Mouse (Mus musculus) right cerebral cortex, postnatal 4 days (tissue): ENCODE data around the gene S1pr1.

Source experiments
- DNase-seq: peaks from one replicate; pipeline ENCODE4 v3.0.0-alpha.2; 2022

Gene S1pr1

DNA sequence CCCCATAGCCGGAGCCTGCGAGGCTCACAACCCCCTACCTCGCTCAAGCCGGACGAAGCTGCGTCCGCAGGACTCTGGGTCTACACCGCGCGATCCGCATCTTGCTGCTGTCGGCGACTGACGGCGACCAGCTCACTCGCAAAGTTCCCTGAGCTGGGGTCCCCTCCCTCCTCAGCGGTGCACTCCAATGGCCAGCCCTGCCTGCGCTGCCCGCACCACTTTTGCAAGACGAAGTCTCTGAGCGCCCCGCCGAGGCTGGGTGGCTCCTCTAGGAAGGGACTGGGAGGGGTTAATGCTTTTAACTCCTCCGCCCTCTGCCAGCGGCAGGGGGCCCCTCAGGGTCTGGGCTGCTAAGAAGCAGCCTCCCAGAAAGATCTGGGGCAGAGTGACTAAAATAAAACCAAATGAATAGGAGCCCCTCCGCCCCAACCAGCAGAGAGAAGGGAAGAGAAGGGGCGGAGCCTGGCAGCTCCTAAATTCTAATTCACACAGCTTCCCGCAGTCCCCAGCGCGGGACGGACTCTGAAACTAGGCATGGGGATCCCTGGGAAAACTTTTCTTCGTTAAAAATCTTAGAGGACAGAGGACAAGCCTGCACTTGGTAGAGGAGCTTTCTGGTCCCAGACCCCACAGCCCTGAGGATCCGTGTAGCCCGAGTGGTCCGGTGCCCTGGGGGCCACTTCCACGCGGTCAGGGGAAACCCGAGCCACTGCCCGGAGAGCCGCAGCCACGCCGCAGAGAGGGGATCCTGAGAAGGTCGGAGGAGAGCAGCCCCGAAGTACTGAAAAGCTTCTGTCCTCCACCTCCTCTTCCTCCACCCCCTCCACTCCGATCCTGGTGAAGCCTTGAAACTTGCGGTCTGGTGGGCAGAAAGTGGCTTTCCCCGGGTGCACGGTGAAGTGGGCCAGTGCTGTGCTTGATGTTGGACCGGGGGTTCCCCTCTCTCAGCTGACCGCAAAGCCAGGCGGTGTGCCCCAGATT is at the start of gene S1pr1:
Gene S1pr1, minus strand, starts transcription at position 402 of the 981 bp plus-strand sequence.
- DNase-seq, result peak; percentile 63

DNA sequence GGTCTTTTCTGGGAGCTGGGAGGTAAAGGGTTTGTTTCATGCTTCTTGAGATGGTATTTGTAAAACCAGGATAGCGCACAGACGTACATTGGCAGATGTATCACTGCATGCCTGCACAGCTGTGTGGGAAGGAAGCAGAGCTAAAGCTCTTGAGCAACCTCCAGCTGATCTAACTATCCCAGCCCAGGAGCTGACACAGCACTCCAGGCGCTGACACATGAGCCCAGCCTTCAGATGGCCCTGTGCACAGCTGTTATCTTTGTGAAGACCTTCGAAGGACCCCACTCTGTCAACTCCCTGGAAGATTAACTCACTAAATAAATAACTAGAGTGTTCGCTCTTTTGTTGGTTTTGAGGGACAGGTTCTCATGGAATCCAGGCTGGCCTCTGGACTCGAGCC is 48.4 kb upstream of the S1pr1 start:
- DNase-seq, result no peak

DNA sequence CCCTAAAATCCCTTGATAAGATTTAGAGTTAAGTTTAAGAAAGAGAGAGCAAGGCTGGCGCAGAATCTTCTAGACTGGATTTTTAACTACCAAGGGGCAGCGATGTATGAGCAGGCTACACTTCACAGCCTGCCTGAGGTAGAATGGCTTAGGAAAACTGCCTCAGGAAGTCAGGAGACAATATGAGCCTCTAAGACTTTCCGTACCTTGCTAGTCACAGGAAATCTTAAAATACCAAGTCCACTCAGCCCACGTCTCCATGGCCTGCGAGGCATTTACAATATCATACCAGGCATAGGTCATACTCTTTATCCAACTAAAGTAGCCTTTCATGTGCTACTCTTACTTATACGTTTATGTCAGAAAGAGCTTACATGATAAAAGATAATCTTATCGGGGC is 48.0 kb upstream of the S1pr1 start:
- no peak for DNase-seq

DNA sequence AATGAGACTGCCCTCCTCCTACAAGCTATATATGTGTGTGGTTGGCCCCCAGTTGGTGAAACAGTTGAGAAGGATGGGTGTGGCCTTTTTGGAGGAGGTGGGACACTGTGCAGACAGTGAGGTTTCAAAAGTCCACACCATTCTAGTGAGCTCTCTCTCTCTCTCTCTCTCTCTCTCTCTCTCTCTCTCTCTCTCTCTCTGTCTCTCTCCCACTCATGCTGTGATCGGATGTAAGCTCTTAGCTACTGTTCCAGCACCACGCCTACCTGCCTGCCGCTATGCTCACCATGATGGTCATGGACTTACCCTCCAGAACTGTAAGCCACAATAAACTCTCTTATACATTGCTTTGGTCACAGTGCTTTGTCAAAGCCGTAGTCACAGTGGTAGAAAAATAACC is 44.8 kb upstream of the S1pr1 start:
- DNase-seq, result no peak

DNA sequence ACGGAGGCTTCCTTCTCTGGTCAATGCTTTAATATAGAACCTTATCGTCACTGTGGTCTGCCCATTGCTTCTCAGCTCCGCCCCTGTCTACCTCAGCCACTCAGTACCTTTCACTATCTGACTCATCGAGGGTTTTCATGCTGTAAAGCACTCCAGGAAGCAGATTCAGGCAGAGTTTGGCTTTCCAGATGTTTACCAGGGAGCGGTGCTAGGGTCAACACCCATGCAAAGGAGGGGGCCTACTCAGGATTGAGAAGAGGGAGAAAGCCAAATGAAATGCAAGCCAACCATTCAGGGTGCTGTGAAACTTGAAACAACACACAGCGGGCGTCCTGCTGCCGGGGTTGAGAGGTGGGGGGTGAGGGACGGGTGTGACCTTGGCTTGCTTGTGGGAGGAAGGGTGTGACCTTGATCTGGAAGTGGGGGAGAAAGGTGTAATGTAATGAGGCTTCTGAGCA is 43.6 kb upstream of the S1pr1 start:
- DNase-seq, result no peak

DNA sequence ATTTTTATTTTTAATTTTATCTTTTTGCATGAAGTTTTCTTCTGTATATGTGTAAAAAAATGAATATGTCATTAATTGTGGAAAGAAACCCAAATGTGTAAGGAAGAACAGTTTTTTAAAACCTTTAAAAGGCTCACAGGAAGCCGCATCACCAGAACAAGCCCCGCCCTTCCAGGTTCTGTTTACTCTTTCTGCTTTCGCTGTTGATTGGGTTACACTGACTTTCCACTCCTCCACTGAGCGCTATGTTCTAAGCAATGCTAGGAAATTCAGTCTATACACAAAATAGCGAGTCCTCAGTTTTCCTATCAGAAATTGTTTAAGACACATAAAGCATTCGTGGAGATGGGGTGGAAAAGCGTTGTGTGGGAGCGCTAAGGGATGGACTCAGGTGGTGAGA is 39.6 kb upstream of the S1pr1 start:
- no peak for DNase-seq

DNA sequence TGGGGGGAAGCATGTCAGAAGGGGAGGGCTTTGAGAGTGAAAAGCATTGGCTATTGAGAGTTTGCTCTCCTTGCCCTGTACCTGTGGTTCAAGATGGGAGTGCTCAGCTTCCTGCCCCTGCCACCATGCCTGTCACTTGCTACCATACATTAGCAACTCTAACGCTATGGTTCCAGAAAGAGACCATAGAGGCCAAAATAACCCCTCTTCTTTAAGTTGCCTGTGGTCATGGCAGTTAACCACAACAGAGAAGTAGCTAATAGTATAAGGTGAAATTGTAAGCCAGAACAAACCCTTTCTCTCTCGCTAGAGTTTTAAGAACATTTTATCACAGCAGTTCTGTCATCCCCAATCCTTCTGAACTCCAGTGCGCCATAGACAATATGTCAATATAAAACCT is 35.5 kb upstream of the S1pr1 start:
- no peak for DNase-seq

DNA sequence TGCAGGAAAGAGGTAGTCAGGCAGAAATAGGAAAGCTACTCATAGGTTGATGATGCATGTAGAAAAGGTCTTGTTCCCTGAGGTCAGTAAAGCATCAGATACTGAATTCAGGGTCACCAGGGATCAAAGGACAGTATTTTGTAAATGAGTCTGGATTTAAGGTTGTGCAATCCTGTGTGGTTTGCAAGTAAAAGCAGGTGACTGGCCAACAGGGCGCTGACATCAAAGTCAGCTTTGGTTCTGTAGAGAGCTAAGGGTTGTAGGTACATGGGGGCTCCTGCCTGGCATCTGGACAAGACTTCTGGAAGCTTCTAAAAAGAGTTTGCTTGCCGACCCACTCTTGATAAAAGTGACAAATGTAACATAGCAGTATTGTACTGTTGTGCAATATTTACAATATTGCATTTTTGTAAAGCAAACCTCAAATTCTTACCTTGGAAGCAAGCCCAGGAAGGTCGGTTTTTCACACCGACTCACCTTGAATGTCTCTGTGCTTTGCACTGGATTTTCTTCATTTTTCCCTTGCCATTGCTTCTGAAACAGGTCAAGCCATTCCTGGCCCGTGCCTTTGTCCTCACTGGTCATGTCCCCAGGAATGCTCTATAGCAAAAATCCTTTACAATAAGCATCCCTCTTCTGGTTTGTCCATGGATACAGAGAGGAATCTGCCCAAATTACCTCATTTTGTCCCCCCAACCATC is 33.6 kb upstream of the S1pr1 start:
- no peak for DNase-seq

DNA sequence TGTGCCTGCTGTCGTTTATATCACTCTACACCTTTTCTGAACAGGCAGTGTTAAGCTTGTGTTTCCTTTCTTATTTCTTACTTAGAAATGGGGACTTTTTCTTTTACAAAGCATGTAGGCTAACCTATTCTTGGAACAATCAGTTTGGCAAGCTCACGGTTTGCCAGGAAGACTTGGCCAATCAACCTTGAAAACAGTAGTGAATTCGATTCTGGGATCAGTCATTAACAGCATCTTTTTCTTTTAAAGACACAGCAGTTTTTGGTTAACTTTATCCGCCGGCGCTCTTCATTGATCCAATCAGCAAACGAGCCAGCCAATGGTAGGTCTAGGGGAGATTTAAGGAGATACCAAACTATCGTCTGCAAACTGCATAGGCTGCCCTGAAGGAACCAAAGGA is 31.6 kb upstream of the S1pr1 start:
- DNase-seq, result no peak

DNA sequence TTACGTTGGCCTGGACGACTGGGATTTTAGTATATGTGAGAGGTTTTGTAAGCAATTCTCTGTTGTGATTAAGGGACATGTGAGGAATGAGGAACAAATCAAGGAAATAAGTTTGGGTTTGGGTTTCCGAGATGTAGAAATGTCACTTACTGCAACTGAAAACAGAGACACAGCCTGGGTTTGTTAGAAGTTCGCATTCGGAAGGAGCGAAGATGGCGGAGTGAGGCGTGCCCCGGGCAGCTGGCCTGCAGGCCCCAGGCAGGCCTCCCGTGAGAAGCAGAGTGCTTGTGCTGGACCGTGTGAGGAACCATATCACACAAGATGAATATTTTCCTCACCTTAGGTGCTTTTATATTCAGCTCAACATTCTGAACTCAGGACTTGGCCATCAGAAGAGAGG is 30.2 kb upstream of the S1pr1 start:
- DNase-seq, result no peak

DNA sequence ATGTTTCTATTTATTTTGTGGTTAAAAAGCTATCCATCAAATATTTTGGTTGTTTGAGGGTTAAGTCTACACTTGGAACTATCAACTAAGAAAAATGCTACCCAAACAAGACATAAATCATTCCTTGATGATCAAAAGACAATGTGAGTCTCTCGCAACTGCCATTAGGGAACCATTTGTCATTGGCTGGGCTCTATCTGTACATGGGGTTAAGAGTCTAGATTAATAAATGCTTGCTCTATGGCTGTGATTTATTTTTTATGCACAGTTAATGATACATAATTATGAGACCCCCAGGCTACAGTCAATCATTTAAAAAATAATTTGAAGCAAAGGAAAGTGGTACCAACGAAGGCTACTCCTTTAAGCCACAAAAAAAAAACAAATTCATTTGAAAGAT is 23.7 kb upstream of the S1pr1 start:
- DNase-seq, result no peak

DNA sequence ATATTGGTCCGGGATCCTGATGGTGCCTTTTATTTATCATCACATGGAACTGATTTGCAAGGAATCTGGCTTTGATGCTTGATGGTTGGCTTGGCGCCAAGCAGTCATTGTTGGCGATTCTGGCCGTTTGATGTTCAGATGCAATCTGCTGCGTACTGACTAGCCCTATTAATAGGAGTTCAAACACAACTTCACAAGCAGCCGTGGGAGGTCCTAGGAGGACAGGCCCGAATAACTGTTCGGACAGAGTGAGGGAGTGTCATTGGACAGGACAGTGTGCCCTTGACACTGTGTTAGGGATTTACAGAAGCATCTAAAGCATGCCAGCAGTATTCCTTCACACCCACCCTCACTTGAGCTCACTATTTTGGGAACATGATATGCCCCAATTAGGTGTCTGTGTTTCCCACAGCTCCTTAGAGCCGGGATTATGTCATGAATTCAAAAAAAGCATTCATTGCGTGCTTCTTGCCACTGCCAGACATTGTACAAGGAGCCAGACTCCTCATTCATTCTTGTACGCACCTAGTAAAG is 23.0 kb upstream of the S1pr1 start:
- DNase-seq, result peak; percentile 41

DNA sequence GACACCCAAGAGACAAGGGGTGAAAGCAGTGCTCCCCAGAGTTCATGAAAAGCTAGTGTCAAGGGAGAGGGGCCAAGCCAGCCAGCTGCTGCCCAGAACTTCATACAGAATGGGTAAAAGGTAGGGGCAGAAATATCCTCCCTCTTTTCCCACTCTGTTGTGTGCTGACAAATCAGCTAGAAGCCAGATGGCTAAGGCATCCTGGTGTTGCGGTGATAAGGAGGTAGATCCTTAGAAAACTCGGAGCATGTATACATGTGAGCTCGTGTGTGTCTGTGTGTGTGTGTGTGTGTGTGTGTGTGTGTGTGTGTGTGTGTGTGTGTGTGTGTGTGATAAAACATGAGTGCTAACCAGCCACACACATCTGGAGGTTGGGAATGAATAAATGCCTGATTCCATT is 20.7 kb upstream of the S1pr1 start:
- no peak for DNase-seq

DNA sequence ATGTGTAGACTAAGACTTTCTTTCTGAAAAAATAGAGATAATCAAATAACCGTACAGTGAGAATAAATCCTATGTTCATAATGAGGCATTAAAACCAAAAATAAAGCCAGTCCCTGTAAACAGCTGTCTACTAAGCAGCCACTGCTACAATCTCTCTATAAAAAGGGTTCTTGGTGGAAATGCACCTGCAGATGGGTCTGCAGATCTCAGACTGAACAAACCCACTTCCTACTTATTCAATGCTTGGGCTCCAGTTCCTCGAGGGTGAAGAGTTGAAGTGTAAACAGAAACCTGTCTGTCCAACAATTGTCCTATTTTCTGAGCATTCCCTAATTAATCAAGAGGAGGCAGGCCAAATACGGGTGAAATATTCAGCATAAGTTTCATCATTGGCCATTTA is 20.0 kb upstream of the S1pr1 start:
- DNase-seq, result no peak

DNA sequence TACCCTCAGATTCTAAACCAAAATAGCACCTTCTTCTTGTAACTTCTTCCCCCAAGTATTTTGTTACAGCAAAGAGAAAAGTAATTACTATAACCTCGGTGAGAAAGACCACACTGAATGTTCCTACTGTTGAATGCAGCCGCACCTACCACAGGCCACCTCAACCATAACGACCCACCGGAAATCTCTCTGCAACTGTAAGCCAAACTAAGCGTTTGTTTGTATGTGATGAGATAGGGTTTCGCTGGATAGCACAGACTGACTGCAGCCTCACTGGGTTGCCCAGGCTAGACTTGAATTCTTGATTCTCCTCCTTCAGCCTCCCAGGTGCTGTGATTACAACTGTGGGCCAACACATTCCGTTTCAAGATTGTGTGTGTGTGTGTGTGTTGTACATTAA is 15.5 kb upstream of the S1pr1 start:
- no peak for DNase-seq

DNA sequence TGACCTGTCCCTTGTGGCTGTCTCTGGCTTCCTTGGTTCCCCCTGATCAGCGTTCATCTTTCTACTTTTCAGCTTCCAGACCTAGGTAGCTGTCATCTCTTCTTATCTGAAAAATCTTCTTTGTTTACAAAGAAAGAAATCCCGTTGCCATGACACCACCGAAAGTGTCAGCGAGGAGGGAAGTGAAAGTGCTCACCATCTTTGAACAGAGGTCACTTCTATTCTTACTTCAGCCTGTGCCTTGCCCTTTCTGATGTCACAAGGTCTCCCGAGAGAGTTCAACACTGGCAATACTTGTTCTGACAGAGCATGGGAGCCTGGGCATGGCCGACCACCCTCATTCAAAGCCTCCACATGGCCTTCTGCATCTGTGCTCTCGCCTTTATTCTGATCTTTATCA is 14.3 kb upstream of the S1pr1 start:
- no peak for DNase-seq

DNA sequence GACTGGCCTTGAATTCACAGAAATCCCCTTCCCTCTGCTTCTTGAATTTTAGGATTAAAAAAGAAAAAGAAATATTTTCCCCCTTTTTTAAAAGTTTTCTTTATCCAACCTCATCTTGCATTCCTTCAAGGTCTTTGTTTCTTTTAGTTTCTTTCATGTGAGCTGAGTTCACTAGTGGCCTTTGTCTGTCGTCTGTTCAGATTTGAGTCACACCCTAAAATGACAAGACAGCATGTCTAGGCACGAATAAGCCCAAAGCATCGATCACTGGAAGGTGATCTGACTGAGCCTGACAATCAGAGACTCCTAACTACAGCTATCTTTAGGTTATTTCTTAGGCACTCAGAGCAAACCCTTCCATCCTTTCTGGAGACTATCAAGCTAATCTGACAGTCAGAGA is 13.3 kb upstream of the S1pr1 start:
- no peak for DNase-seq

DNA sequence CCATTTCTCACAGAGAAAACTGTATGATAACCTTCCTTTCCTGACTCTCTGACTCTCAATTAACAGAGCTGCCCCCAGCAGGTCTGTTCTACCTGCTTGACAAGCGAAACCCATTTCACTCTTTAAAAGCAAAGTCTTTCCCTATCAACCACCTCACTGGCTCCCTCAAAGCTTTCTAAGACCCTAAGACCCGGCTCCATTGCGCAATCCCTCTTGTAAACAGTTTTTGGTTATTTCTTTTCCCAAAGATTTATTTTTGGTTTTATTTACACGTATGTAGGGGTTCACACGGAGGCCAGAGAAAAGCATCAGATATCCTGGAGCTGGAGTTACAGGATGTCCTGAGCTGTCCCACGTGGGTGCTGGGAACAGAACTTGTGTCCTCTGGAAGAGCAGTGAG is 4.0 kb upstream of the S1pr1 start:
- DNase-seq, result no peak

DNA sequence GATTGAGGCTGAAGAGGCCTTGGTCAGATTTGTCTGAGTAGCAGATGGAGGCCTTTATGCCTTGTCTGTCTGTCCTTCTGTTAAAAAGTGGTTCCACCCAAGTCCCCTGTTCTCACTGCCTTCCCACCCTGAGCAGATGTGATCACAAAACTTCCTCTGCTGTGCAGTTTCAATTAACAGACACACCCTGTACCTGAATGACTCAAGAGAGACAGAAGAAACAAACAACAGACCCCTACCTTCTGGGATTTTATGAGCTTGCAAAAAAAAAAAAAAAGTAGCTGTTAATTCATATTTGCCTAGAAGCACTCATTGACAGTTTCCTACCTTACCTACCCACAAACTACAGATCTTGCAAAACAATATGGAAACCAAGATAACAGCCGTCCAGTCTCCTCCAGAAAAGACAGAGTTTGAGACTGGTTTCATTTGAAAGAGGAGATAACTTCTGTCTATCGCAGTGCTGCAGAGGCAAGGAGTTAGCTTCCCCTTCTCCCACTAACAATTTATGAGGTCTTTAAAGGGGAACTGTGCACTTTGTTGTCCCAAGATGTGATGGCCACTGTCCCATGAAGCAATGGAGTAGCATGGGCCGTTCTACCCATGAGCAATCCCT is 1.1 kb upstream of the S1pr1 start:
- no peak for DNase-seq

DNA sequence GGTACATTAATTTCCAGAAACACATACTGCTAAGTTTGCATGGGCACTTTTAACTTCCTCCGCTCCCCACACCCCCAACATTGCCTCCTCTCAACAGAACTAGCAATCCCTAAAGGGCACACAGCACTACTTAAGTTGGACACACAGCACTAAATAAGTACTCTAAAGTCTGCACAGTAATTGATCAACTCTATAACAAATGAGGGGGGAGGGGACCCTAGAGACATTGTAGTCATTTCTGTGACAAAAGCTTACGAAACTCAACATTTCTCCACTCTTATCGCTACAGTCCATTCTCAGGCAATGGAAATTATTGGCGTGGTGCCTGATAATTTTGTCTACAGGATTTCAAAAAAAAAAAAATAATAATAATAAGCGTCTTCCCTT is 830 bp downstream of the S1pr1 start:
- DNase-seq, result no peak

DNA sequence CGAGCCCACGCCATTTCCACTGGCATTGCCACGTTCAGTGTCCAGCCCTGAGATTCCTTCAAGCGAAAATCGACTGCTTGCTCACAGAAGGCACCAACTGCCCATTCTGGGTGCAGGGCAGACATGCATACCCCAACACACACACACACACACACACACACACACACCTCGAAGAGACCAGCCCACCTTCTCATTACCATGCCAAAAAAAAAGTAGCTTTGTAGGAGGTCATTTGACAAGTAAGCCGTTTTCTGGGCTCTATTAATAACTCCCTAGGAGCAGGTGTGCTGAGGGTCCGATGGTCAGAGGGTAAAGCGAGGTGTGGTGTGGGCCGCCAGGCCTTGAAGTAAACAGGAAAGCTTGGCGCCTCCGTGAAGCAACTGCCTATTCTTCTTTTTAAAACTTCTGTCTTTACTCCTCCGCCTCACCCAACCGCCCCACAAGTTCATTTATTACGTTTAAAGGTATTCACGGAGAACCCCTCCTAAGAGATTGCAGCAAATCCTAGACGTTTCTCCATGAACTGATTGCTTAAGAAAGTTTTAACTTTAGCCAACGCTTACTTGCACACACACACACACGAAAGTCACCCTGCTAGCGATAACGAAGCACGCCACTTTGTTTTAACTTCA is 1.3 kb downstream of the S1pr1 start:
- no peak for DNase-seq

DNA sequence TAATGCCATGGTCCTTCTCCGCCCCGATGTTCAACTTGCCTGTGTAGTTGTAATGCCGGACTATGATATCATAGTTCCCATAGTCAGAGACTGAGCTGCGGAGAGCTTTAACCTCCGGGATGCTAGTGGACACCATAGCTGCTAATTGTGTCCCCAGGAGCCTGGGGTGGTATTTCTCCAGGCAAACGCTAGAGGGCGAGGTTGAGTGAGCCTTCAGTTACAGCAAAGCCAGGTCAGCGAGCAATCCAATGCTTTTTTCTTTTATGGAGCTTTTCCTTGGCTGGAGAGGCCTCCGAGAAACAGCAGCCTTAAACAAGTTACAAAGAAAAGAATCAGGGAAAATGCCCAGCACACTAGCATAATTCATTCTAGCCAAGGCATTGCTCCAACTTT is 2.1 kb downstream of the S1pr1 start:
- DNase-seq, result peak; percentile 58
